Mouse (Mus musculus): ENCODE measurements at regions not wholly inside any gene's neighbourhood (a gene's known extent, or its start where the extent isn't known, plus 50 kb on each side); places are given as distances from the start of the nearest gene placed in this dataset.
A peak's percentile ranks its signal among the peaks of the same experiment; 100 is the strongest.

- DNase-seq: no peak
Observed at GRCm38 (mm10) chr7:110679916-110680315, 52.5 kb downstream of the Adm start.

- no peak for DNase-seq
Observed at GRCm38 (mm10) chr7:110682911-110683310, 55.5 kb downstream of the Adm start.

GRCm38 (mm10) chr7:110688884-110689681 lies 61.6 kb downstream of the Adm start:
- peak; percentile 94 for DNase-seq

DNA sequence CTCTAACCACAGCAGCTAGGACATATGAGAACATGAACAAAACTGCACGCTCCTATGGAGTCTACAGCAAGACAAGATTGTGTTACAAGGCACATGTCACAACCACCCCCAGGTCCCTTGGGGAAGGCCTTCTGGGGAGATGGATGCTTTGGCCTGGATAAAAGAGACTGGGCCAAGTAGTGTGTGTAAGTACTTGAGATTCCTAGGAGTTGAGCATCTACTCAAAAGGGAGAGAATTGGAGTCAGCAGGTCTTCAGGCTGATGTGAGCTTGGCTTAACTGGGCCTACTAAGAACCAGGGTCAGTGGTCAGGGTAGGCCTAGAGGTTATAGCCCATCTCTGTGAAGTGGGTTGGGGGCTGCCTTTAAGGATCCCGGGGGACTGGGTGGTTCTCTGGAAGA lies 62.8 kb downstream of the Adm start:
- no peak for DNase-seq

- DNase-seq: peak; percentile 66
Observed at GRCm38 (mm10) chr7:110690856-110691255, 63.4 kb downstream of the Adm start.

DNA sequence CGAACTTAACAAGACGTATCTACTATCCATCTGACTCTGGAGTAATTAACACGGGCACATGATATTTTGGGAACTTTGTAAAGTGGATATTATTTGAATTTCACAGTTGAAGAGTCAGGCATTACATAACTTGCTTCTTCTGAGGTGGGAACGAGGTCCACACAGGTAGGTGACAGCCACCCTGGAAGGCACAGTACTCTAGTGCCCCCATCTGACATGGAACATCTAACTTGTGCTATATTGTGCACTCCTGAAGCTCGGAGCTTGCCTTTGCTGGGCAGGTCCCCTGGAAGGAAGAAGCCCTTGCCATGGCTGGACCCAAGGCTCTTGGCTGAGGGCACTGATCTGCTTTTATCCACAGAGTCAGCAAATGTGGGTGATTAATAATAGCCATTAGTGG lies 66.8 kb downstream of the Adm start:
- no peak for DNase-seq

DNA sequence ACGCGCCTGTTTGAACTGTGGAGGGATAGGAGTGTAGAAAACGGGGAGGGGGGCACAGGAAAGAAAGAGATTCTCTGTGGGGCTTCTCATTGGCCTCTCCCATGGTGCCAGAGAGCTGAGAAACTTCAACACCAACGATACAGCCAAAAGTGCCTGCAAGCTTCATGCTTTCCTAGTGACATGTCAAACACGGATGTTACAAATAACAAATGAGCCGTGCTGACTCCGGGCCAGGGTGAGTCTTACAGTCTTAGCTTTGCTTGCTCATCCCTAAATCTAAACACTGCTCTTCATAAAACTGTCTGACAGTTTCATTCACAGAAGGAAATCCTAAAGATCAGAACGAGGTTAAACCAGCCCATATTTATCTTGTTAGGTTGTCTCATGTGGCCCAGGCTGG lies 68.3 kb downstream of the Adm start:
- DNase-seq: peak; percentile 57

GRCm38 (mm10) chr7:110698211-110699153 lies 69.5 kb upstream of the Ampd3 start:
- no peak for DNase-seq

GRCm38 (mm10) chr7:110699596-110699995 lies 68.4 kb upstream of the Ampd3 start:
- DNase-seq: no peak

GRCm38 (mm10) chr7:110701681-110702413 lies 66.2 kb upstream of the Ampd3 start:
- DNase-seq: peak; percentile 81

GRCm38 (mm10) chr7:110702414-110702783 lies 65.6 kb upstream of the Ampd3 start:
- no peak for DNase-seq

DNA sequence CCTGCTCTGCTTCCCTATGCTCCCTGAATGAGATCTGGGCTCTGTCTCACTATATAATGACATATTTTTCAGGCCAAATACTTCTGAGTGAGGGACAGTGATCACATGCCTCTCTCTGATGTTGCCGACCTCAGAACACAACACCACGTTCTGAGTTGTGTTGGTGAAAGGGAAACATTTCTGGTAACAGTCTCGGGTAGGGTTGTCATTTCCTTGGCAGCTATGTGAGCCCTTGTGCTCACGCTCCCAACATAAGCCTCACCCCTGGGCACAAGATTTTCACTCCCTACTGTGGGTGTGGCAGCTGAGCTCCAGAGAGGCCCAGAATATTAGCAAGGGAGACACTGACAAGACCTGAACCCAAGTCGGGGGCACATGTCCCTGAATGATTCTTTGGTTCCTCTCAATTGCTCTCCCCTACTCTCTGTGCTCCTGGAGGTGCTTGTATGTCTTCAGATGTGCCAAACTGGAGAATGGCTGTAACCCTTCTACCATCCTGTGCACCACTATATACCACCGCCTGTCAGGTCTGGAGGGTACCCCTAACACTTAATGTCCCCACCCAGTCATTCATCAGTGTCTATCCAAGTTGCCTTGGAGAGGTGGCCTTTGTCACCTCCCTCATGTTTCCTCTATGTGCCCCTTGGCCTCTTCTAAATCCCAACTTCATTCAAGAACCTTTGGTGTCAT lies 62.5 kb upstream of the Ampd3 start:
- no peak for DNase-seq

DNA sequence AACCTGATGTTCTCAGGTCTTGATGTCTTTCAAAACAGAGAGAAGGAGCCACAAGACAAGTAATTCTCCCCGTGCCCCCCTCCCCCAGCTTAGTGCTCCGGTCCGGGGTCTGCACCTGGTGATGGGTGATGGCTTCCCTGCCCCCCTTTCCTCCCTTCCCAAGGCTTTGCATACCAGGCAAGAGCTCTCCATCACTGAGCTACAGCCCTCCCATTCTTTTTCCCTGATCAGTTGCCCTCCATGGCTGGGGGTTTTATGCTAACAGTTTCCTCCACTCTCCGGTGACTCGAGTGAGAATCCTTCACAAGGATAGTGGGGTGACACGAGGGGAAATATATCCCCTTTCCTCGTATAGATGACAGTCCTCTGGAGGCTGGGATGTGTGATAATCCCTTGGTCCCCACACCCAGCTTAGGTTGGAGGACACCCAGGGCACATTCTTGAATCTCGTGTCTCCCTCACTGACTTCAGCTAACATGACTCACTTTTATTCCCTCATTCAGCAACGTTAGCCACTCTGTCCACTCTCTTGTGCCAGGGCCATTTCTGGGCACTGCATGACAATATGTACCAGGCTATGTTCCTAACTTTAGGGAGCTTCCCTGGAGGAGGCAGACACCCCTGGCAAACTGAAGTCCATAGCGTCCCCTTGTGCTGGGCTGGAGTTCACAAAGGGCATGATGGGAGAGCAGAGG lies 61.9 kb upstream of the Ampd3 start:
- DNase-seq: no peak

- peak; percentile 79 for DNase-seq
Observed at GRCm38 (mm10) chr7:110706696-110707087, 61.3 kb upstream of the Ampd3 start.

DNA sequence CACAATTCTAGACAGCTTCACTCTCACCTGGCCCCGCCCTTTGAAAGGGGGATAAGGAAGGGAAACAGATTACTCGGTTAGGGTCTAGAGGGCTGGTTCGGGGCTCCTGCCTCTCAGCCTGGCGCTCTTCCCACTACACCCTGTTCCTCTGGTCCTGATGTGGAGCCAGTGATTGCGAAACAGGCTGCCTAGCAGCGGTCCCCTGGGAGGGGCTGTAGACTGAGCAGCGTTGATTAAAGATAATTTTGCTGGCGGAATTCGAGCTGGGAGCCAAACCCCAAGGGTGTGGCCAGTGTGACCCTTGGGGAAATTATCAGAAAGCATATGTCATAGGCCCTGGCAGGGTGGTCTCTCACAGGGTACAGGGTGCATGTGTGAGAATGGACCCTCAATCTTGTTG lies 59.9 kb upstream of the Ampd3 start:
- peak; percentile 65 for DNase-seq

DNA sequence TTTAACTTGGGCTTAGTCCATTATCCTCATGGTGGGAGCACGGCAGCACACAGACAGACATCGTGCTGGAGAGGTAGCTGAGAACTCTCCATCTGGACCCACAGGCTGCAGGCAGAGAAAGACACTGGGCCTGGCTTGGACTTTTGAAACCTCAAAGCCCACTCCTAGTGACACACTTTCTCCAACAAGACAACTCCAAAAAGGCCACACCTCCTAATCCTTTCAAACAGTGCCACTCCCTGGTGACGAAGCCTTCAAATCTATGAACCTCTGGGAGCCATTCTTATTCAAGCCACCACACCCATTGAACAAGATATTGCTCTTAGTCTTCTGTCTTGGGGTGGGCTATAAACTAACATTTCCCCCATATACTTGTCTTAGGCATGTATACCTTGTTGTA lies 59.2 kb upstream of the Ampd3 start:
- DNase-seq: no peak

DNA sequence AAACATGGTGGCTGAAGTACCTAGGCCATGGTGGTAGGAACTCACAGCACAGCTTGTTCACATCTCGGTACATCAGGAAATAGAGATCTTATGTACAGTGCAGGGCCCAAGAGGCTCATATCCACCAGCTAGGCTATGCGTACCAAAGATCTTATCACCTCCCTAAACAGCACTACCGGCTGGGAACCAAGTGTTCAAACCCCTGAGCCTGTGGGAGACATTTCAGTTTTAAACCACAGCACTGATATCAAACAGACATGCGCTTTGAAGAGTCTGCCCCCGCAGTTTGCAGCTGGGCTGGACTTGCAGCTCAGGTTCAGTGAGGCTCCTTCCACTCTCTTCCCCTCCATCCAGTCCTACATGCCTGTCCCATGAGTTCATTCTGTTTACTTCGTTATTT lies 58.4 kb upstream of the Ampd3 start:
- DNase-seq: no peak

- no peak for DNase-seq
Observed at GRCm38 (mm10) chr7:110710256-110710962, 57.6 kb upstream of the Ampd3 start.

DNA sequence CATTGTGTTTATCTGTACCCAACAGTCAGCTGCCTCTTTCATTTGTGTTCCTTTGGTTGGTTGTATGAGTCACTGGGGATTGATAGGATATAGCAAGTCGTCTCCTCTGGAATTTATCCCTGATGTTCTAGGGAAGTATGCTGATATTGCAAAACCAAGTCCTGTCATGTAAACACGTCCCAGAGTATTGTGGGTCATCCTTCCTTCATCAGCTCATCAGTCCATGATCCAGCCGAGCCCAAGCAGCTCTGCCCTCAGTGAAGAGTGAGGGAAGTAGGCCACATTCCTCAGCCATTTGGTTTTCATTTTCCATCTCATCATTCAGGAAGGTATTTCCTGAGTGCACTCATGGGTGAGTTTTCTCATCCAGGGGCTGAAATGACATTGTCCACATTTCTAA lies 54.3 kb upstream of the Ampd3 start:
- DNase-seq: no peak

GRCm38 (mm10) chr7:110715110-110715509 lies 52.9 kb upstream of the Ampd3 start:
- DNase-seq: no peak

- no peak for DNase-seq
Observed at GRCm38 (mm10) chr7:110715545-110715944, 52.5 kb upstream of the Ampd3 start.
